Mouse (Mus musculus): ENCODE measurements at regions not wholly inside any gene's neighbourhood (a gene's known extent, or its start where the extent isn't known, plus 50 kb on each side); places are given as distances from the start of the nearest gene placed in this dataset.

- peak; percentile 30 for DNase-seq (ENCODE audit: low spot score)
These were observed 52.3 kb upstream of the Cux1 start for GRCm38 (mm10) chr5:136619315-136620231.

- DNase-seq (ENCODE audit: low spot score): no peak
These were observed 52.9 kb upstream of the Cux1 start for GRCm38 (mm10) chr5:136620234-136620633.

DNA sequence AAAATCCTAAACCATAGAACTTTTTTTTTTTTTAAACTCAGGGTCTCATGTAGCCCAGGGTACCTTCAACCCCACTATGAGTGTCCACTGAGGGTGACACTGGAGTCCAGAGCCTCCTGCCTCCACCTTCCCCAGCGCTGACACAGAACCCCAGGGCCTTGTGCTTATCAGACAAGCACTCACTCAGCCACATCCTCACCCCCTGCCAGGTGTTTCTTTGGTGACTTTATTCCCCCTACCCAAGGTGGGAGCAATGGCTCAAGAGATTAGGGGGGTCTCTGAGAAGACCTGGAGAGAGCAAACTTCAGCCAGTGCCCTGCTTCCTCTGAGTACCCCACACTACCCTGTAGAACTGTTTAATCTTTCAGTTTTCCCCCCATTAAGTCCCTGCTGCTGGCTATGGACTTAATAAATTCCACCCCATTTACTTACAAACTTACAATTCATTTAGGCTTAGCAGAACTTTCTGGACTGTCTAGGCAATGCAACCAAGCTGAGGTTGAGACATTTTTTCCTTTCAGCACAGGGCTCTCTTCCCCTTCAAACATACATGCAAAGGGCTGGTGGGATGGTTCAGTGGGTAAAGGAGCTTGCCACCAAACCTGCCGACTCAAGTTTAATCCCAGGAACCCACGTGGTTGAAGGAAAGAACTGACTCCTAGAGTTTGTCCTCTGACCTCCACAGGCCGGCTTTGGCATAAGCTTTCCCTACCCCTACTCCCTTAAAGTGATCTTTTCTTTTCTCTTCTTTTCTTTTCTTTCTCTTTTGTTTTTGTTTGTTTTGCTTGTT is 54.2 kb upstream of the Cux1 start:
- DNase-seq (ENCODE audit: low spot score): no peak

- DNase-seq (ENCODE audit: low spot score): no peak
These were observed 54.9 kb upstream of the Cux1 start for GRCm38 (mm10) chr5:136622152-136622551.

GRCm38 (mm10) chr5:136622721-136623542 is 55.6 kb upstream of the Cux1 start:
- peak; percentile 74 for DNase-seq (ENCODE audit: low spot score)

DNA sequence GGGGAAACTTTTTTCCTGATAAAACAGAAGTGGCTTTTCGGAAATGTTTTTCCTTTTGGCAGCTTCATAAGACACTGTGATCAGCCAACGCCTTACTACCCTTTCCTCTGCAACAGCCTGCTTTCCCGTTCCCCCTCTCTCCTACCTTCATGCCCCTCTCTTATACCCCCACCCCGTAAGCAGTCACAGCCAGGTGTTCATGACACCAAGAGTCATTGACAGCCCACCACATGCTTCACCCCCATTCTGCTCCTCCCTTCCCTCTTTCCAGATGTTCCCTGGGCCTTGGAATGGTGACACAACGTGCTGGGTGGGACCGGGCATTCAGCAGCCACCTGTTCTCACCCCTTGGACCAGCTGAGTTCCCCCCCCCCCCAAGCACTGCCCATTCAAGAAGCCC is 56.5 kb upstream of the Cux1 start:
- DNase-seq (ENCODE audit: low spot score): no peak

GRCm38 (mm10) chr5:136625176-136625991 is 58.1 kb upstream of the Cux1 start:
- DNase-seq (ENCODE audit: low spot score): no peak

- no peak for DNase-seq (ENCODE audit: low spot score)
These were observed 59.0 kb upstream of the Cux1 start for GRCm38 (mm10) chr5:136626142-136626771.

DNA sequence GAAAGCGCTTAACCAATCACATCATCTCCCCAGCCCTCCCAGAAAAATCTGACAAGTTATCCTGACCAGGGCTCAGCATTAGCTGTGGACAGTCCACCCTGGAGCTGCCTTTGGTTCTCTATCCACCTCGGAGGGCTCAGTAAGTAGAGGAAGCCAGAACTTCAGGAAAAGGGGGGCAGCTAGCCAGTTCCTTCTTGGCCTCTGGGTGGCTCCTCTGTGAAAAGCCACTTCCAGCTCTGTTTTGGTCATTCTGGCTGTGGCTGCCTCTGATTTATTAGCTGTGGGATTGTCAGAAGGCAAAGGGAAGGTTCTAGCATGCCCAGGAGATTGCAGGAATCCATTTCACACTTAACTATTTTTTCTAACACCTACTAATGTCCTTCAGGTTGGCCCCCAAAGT is 59.6 kb upstream of the Cux1 start:
- no peak for DNase-seq (ENCODE audit: low spot score)

- no peak for DNase-seq (ENCODE audit: low spot score)
These were observed 60.5 kb upstream of the Cux1 start for GRCm38 (mm10) chr5:136627671-136628292.

DNA sequence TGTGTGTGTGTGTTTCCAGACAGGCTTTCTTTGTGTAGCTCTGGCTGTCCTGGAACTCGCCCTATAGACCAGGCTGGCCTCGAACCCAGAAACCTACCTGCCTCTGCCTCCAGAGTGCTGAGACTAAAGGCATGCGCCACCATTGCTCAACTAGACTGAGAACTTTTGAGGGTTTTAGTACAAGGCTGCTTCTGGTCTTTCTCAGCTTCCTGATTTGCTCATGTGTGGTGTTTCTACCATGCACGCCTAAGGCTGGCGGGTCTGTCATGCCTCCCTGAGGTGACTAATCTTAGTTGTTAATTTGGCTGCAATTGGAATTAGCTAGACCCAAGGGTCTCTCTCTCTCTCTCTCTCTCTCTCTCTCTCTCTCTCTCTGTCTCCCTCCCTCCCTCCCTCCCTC is 61.2 kb upstream of the Cux1 start:
- no peak for DNase-seq (ENCODE audit: low spot score)

DNA sequence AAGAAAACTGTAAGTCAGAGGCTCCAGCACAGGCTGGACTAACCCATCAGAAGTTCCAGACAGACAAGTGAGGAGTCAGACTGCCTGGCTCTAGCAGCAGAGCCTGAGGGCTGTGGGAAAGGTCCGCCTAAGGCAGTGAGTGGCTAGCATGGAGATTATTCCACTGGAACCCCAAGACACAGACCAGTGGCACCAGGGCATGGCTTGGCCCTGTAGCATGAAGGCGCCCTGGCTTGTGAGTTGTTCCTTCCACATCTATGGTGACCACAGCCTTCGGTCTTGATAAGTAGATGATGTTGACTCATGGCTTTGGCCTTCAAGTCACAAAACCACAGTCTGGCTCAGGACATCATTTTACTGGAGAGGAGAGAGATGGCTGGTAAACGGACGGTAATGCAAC is 60.7 kb upstream of the Myl10 start:
- DNase-seq (ENCODE audit: low spot score): no peak

DNA sequence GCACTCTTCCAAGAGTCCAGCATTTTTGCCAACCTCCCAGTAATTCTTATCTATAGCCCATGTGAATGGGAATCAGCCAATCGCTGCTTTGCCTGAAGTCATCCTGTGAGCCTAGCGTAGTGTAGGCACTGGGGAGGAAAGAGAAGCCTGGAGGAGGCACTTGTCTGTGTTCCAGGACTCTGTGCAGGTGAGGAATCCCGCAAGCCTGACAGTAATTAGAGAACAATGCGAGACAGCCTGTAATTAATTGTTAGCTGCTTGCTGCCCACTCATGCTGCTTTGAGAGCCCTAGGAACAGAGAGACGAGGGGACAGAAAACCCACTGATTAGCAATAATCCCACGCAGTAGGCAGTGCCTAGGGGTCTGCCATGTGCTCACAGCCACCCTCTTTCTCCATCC is 59.0 kb upstream of the Myl10 start:
- no peak for DNase-seq (ENCODE audit: low spot score)

GRCm38 (mm10) chr5:136635119-136635518 is 57.8 kb upstream of the Myl10 start:
- DNase-seq (ENCODE audit: low spot score): no peak

- DNase-seq (ENCODE audit: low spot score): no peak
These were observed 56.5 kb upstream of the Myl10 start for GRCm38 (mm10) chr5:136636476-136636875.

GRCm38 (mm10) chr5:136637872-136638271 is 55.1 kb upstream of the Myl10 start:
- DNase-seq (ENCODE audit: low spot score): no peak

GRCm38 (mm10) chr5:136640871-136641619 is 51.9 kb upstream of the Myl10 start:
- no peak for DNase-seq (ENCODE audit: low spot score)

- DNase-seq (ENCODE audit: low spot score): no peak
These were observed 50.7 kb upstream of the Myl10 start for GRCm38 (mm10) chr5:136642208-136642607.

Data from ovary, postnatal 14 days (tissue).